Mouse (Mus musculus): ENCODE results near the gene Mblac2.
A peak's percentile ranks its signal among the peaks of the same experiment; 100 is the strongest.

- TF ChIP-seq TCF3 (IDR thresholded peaks at IDR 0.05; ENCODE audit: insufficient read length, low read depth) (no peak), USF1 (IDR thresholded peaks at IDR 0.05; ENCODE audit: low read depth) (no peak), MYOG (IDR thresholded peaks at IDR 0.05; ENCODE audit: control insufficient read depth in 1 of 3, insufficient read depth in 1 of 3, insufficient read length in 2 of 3, low read depth in 2 of 3) (peak in 2 of 3 experiments; percentile 3 to 36), POLR2A (IDR thresholded peaks at IDR 0.05; ENCODE audit: insufficient read length, low read depth) (no peak)
Measured at GRCm38 (mm10) chr13:81691606-81692005, 19.5 kb upstream of the Mblac2 start.
